Mouse (Mus musculus) stomach, embryonic 16.5 days (tissue): ENCODE results near the gene Dnajc6. TPM values are rescaled to one million over a fixed set of nuclear protein-coding genes. Genes with fewer than 3 reads are reported as not detected.

Experiments used
- ATAC-seq: fragments of 200-750 bp; cut with Nextera tagmentation; 2 replicates; pipeline ENCODE4 v1.8.0; 2017; ENCODE audit warnings: moderate number of reproducible peaks, moderate TSS enrichment; ENCODE audit not compliant: insufficient read depth, low FRiP score
- H3K27ac ChIP-seq: fragments of 300-500 bp; sonication (generic); 2 replicates; pipeline ENCODE4 v1.5.1; 2014; ENCODE audit warnings: low read length
- H3K27me3 ChIP-seq: fragments of 300-500 bp; sonication (generic); 2 replicates; pipeline ENCODE4 v1.6.1; 2014; ENCODE audit warnings: low read length, control low read depth, mixed read lengths; ENCODE audit not compliant: control insufficient read depth, insufficient read depth
- H3K36me3 ChIP-seq: fragments of 300-500 bp; sonication (generic); 2 replicates; pipeline ENCODE4 v1.6.1; 2014; ENCODE audit warnings: low read length; ENCODE audit not compliant: control insufficient read depth, insufficient read depth
- H3K4me1 ChIP-seq: fragments of 300-500 bp; sonication (generic); 2 replicates; pipeline ENCODE4 v1.6.1; 2014; ENCODE audit warnings: low read length, control low read depth, mixed read lengths; ENCODE audit not compliant: control insufficient read depth, insufficient read depth
- H3K4me2 ChIP-seq: fragments of 300-500 bp; sonication (generic); 2 replicates; pipeline ENCODE4 v1.6.1; 2014; ENCODE audit warnings: low read depth, low read length, mixed read lengths
- H3K4me3 ChIP-seq: fragments of 300-500 bp; sonication (generic); replicated peaks from 2 replicates; pipeline ENCODE4 v1.5.1; 2014; ENCODE audit warnings: mild to moderate bottlenecking, low read length
- H3K9ac ChIP-seq: fragments of 300-500 bp; sonication (generic); 2 replicates; pipeline ENCODE4 v1.6.1; 2014; ENCODE audit warnings: low read length
- H3K9me3 ChIP-seq: fragments of 300-500 bp; sonication (generic); replicated peaks from 2 replicates; pipeline ENCODE4 v1.6.1; 2016; ENCODE audit warnings: low read length, control low read depth; ENCODE audit not compliant: control insufficient read depth
- WGBS: fragments of 180-500 bp; shearing (Covaris S2); extraction: QIAGEN DNeasy Blood & Tissue Kit; methylation state at CpG from one replicate; pipeline ENCODE4 v1.1.7; 2014; 5-methylcytosine and 5-hydroxymethylcytosine counted together
- polyA plus RNA-seq: library from polyadenylated mRNA; unstranded; fragments of >200 nt; fragmentation: Nextera tagmentation; extraction: Ambion mirVana; gene quantifications from 2 replicates; pipeline ENCODE4 v1.2.1, GENCODE M21; 2015

Dnajc6 gene
- polyA plus RNA-seq, 1 experiment from 2014 or later, result 1.5 TPM

GRCm38 (mm10) chr4:101510111-101510903, 13.9 kb downstream of the Dnajc6 start:
- Histone ChIP-seq H3K4me1 (peaks cover 14% of the 10 kb centered on the region), H3K9ac (no peak overlapping the region), H3K27me3 (peaks cover 7% of the 10 kb centered on the region; the same call in 1 of the 2 replicates), H3K4me3 (no peak overlapping the region), H3K9me3 (no peaks in the 10 kb centered on the region), H3K27ac (no peak overlapping the region), H3K36me3 (no peaks in the 10 kb centered on the region), H3K4me2 (no peak overlapping the region)
- whole genome bisulfite sequencing, result 78% methylated on average over 8 of the region's 8 CpGs
- ATAC-seq, result no peak

GRCm38 (mm10) chr4:101510904-101511210, 14.4 kb downstream of the Dnajc6 start:
- 61% methylated on average over 5 of the region's 5 CpGs for WGBS
- Histone ChIP-seq H3K4me2 (no peak overlapping the region), H3K9me3 (no peaks in the 10 kb centered on the region), H3K27me3 (peaks cover 7% of the 10 kb centered on the region; the same call in 1 of the 2 replicates), H3K4me3 (no peak overlapping the region), H3K36me3 (no peaks in the 10 kb centered on the region), H3K9ac (no peak overlapping the region), H3K4me1 (peaks cover 14% of the 10 kb centered on the region), H3K27ac (no peak overlapping the region)
- no peak for ATAC-seq

GRCm38 (mm10) chr4:101511768-101512521, 15.5 kb downstream of the Dnajc6 start:
- Histone ChIP-seq H3K4me2 (no peak overlapping the region), H3K4me1 (peaks cover 14% of the 10 kb centered on the region), H3K4me3 (no peak overlapping the region), H3K27ac (no peak overlapping the region), H3K36me3 (no peaks in the 10 kb centered on the region), H3K9me3 (no peaks in the 10 kb centered on the region), H3K27me3 (peaks cover 7% of the 10 kb centered on the region; the same call in 1 of the 2 replicates), H3K9ac (no peak overlapping the region)
- no peak for ATAC-seq
- WGBS, result 85% methylated on average over 5 of the region's 5 CpGs

GRCm38 (mm10) chr4:101513251-101513650, 16.8 kb downstream of the Dnajc6 start:
- no peak overlapping the region for H3K27ac ChIP-seq
- 88% methylated on average over 3 of the region's 3 CpGs for WGBS

GRCm38 (mm10) chr4:101515853-101516252, 19.4 kb downstream of the Dnajc6 start:
- H3K27ac ChIP-seq, result no peak overlapping the region
- no peak for ATAC-seq
- no peaks in the 10 kb centered on the region for H3K27me3 ChIP-seq
- H3K4me1 ChIP-seq, result no peaks in the 10 kb centered on the region
- no peak overlapping the region for H3K4me3 ChIP-seq
- WGBS, result 96% methylated on average over 14 of the region's 14 CpGs
- H3K4me2 ChIP-seq, result no peak overlapping the region
- no peaks in the 10 kb centered on the region for H3K36me3 ChIP-seq
- H3K9me3 ChIP-seq, result no peaks in the 10 kb centered on the region
- no peak overlapping the region for H3K9ac ChIP-seq

More at GRCm38 (mm10) chr4:101513251-101513650, 16.8 kb downstream of the Dnajc6 start:
- no peaks in the 10 kb centered on the region for H3K9me3 ChIP-seq
- H3K36me3 ChIP-seq, result no peaks in the 10 kb centered on the region
- no peak overlapping the region for H3K4me2 ChIP-seq
- H3K9ac ChIP-seq, result no peak overlapping the region
- H3K4me3 ChIP-seq, result no peak overlapping the region
- H3K4me1 ChIP-seq, result peaks cover 12% of the 10 kb centered on the region
- H3K27me3 ChIP-seq, result peaks cover 7% of the 10 kb centered on the region; the same call in 1 of the 2 replicates
- ATAC-seq, result no peak

- WGBS, result 81% methylated on average over 17 of the region's 17 CpGs
- Histone ChIP-seq H3K4me2 (no peak overlapping the region), H3K27me3 (no peaks in the 10 kb centered on the region), H3K36me3 (no peaks in the 10 kb centered on the region), H3K4me1 (no peaks in the 10 kb centered on the region), H3K9me3 (no peaks in the 10 kb centered on the region), H3K27ac (no peak overlapping the region), H3K4me3 (no peak overlapping the region), H3K9ac (no peak overlapping the region)
- no peak for ATAC-seq
These were observed 20.2 kb downstream of the Dnajc6 start for GRCm38 (mm10) chr4:101516434-101517168.

- Histone ChIP-seq H3K4me3 (no peak overlapping the region), H3K4me2 (no peak overlapping the region), H3K27me3 (no peaks in the 10 kb centered on the region), H3K9ac (no peak overlapping the region), H3K36me3 (no peaks in the 10 kb centered on the region), H3K4me1 (no peaks in the 10 kb centered on the region), H3K27ac (no peak overlapping the region), H3K9me3 (no peaks in the 10 kb centered on the region)
- ATAC-seq, result no peak
- WGBS, result 76% methylated on average over 4 of the region's 4 CpGs
These were observed 35.5 kb downstream of the Dnajc6 start for GRCm38 (mm10) chr4:101531901-101532300.

- Histone ChIP-seq H3K4me1 (no peaks in the 10 kb centered on the region), H3K4me3 (no peak overlapping the region), H3K27ac (no peak overlapping the region), H3K9me3 (no peaks in the 10 kb centered on the region), H3K27me3 (no peaks in the 10 kb centered on the region), H3K36me3 (no peaks in the 10 kb centered on the region), H3K4me2 (no peak overlapping the region), H3K9ac (no peak overlapping the region)
- no peak for ATAC-seq
- 65% methylated on average over 4 of the region's 4 CpGs for WGBS
These were observed 44.1 kb downstream of the Dnajc6 start for GRCm38 (mm10) chr4:101540516-101540915.
